Mouse (Mus musculus) cerebellum, adult 8-10 months (tissue): ENCODE measurements at regions not wholly inside any gene's neighbourhood (a gene's known extent, or its start where the extent isn't known, plus 50 kb on each side); places are given as distances from the start of the nearest gene placed in this dataset.
A peak's percentile ranks its signal among the peaks of the same experiment; 100 is the strongest.

Experiments
- DNase-seq: peaks from one replicate; pipeline ENCODE4 v3.0.0; 2022

DNA sequence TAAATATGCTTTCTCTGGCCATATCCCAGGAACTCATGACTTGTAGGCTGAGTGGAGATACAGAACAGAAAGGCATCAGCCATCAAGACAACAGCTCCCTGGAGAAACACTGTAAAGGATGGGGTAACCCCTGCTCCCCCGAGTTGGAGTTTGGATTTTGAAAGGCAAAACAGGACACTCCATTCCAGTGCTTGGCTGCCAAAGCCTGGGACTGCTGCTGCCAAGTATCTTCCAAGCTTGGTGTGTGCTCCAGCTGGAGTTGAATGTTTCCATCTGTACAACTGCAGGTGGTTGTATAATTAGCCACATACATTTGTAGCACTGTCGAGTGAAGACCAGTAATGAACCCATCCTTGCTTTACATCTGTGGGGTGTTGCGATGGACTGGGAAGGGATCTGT lies 62.1 kb downstream of the 4933412E24Rik start:
- peak; percentile 6 for DNase-seq

DNA sequence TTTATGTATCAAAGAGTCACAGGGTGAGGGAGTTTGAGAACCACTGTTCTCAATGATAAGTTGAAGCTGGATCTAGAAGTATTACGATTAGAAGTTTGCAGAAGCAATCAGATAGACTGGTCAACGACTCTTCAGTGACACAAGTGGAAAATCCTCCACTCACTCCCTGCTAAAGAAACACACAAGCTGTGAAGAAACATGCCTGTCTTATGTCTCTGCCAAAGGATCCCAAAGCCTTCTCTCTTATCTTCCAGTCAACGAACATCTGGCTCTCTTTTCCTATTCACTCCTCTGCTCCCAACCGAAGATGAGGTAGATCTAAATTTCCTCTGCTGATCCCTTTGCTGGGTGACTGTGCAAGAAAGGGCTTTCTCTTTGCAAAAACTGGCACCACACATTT lies 62.6 kb downstream of the 4933412E24Rik start:
- DNase-seq = no peak

DNA sequence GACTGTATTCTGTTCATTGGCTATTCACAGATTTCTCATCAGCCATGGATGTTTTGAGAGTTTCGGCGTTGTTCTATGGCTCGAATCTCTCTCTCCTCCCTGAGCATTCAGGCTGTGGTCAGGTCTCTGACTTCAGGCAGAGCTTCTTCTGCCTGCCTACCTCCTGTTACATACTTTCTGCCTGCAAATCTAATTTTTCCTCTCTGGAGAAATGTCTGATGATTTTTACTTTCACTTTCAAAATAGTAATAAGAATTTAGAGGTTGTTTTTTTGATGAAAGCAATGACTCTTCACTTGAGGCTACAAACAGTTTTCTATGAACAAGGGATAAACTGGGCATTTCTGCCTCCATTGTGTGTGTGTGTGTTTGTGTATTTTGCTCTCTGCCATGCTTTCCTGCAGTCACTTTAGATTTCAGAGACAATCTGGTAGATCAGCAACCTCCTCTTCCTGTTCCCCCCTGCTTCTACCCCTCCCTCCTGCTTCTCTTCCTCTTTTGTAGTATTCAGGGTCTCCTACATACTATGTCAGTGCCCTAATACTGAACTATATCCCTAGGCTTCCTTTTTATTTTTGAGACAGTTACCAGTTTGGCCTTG lies 65.7 kb downstream of the 4933412E24Rik start:
- DNase-seq = no peak

DNA sequence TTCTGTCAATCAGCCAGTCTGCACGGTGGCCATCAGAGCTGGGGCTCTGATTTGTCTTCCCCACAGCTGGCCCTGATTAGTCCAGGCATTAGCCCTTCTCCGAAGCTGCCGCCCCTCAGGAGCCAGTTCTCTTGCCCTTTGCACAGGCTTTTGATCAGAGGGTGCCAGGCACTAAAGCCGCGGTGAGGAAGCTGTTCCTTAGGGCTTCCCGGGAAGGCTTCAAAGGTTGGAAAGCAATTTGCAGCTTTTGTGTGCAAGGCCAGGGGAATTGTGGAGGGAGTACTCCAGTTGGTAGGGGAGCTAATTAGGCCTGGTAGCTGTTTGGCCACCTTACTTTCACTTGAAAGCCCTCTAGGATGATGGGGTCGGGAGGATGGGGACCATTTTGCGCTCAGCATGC lies 71.2 kb downstream of the 4933412E24Rik start:
- DNase-seq = no peak

DNA sequence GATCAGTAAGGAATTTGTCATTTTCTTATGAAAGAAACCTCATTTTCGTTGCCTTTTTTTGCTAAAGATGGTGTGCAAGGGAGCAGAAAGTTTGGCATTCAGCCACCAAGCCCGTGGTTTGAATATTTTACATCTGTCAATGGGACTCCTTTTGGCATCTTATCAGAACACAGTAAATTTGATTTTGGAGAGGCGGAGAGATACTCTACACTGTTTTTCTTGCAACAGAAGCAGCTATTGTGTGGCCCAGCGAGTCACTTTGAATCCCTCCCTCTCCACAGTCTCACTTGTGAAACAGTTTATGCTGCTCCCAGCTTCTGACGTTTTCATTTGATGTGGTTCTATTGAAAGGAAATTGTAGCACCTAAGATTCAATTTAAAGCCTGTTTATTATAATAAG lies 79.9 kb downstream of the 4933412E24Rik start:
- DNase-seq = no peak

DNA sequence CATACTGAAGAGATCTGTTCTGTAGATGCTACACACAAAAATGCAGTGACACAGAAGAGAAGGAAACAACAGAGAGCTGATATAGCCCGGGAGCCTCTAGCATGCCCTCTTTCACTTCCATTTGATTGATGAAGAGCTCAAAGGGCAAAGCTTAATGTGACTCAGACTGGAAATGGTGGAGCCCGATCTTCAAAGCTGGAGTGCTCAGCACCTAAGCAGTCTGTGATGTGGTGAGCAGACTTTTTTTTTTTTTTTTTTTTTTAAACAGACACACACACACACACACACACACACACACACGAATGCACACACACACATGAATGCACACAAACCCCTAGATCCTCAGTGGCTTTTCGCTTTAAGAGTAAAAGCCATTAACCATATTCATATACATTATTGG lies 102.6 kb downstream of the 4933412E24Rik start:
- DNase-seq = no peak

DNA sequence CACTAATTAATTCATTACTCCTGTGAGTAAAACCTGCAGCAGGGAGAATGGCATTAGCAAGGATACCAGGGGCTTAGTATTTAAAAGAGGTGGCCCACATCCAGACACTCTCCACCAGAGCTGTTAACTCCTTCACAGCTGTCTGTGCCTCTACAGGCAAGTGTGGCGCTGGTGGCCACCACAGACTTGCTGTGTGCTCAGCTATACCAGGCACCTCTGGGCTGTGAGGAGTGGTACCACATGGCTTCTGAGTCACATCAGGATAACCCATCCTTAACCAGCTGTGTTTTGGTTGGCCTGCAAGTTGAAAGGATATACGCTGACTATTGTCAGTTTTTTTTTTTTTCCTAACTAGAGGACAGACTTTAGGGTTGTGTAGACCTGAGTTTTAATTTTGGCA lies 108.1 kb downstream of the 4933412E24Rik start:
- DNase-seq = no peak

DNA sequence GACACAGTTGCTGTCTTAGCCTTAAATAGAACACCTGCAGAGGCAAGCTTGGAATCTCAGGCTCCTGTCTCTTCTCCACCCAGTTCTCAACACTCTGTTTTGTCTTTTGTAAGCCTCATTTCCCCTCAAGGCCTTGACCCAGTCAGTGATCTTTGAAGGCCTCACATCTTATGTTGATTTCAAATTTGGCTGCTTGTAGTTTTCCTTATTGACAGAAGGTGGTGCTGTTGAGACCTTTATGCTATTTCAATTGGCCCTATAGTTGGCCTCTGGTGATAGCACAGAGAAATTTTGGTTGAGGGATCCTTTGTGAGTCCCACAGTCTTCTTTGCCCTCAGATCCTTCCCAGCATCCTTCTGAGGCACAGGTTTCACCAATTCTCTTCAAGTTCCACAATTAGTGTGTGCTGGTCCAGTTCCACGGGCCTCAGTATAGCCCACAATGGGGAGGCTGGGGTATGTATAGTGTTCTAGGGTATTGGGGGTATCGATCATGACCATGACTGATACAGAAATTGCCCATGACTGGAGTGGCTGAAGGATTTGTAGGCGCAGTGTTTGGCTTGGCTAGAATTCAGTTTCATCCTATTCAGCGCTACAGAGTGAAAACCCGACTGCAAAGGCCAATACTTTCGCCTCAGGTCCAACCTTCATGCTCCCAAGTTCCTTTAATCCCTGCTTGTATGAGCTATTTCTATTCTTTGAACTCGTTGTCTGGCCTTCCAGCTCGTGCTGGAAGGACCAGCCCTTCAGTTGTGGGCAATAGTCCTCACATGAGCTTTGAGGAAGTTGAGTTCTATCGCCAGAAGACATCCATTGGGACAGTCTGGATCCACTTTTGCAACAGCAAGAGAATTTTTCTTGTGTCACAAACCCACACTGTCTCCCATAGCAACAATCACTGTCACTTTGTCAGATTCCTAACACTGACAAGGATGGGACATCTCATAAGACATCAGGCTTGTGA lies 110.3 kb downstream of the 4933412E24Rik start:
- DNase-seq = no peak

DNA sequence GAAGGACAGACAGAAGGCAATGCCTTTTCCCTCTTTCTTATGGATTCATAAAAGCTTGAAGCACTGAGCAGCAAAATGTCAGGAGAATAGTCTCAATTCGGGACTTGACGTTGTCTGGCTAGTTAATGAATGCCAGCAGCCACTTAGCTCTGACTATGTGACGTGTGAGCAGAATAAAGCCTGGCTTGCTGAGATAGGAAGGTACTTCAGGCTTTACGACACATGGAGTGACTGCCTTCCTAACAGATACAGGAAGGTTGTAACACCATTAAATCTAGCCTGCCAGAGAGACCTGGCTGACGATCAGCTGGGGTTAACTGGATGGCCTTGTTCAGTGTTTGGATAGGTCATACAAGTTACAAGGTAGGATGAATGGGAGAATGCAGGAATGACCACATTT lies 111.7 kb downstream of the 4933412E24Rik start:
- DNase-seq = no peak

DNA sequence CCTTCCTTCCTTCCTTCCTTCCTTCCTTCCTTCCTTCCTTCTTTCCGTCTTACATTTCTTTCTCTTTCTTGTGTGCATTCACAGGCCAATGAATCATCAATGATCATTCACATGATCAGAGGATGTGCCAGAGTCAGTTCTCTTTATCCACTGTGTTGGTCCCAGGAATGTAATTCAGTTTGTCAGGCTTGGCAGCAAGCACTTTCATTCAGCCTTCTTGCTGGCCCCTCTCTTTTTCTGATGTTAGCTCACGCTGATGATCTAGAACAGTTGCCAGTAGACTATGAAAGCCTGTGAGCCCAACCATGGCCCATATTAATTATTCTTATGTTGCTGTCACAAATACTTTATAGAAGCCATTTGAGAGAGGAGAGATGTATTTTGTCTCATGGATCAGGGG lies 127.4 kb downstream of the 4933412E24Rik start:
- DNase-seq = no peak

DNA sequence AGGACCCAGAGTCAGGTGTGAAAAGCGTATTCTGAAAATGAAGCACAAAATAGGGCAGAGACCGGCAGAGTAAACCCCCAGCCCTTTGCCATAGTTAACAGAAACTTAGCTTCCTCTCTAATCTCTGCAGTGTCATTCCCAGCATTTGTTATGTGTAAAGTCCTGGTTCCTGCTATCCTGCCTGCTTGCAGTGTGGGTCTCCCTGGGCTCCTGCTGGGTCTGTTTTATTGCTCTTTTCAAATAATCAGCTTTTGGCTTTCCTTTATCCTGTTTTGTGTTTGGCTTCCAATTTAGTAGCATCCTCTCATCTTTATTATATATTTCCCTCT lies 128.3 kb downstream of the 4933412E24Rik start:
- DNase-seq = no peak

DNA sequence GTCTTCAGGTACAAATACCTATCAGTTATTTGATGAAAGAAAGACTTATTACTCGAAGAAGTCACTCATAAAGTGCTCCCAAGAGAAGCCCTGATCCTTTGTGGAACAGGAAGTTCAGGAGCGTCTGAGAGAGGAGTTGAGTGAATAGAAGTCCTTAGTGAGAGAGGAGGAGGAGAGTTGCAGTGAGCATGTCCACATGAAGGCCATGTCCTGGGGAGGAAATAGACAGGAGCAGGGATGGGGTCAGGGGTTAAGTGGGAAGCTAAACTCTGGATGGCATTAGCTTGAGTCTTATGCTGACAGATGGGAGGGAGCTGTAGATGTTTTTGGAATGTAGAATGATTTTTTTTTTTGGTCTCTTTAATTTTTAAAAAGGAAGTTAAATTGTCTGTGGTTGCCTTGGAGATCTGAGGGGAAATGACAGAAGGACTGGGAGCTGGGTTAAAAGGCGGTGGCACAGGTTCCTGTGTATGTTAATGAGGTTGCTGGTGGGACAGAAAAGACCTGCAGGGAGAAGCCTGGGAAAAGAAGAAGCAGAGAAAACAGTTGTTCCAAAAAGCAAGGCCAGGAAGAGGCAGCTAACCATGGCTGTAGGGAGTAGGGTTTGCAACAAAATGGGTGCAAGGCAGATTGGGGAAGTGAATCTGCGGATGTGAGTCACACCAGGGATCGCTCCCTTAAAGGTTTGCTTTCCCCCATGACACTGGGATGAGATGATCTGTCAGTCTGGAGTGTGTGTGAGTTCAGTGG lies 128.9 kb downstream of the 4933412E24Rik start:
- DNase-seq = no peak

DNA sequence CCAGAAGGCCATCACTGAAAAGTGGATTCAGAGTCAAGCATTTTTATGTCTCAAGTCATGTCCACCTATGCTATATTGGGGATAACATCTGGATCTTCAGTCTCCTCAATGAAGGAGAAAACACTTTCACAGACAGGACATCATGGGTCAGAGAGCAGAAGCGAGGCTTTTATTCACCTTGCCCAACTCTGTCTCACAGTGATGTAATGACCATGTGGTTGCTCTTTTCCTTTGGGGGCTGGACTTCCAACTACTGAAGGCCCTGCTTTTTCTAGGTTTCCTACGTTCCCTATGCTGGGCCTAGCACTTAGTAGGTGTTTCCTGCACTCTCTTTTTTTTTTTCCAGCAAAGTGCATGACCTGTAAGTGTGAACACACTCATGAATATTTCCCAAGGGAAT lies 130.4 kb downstream of the 4933412E24Rik start:
- no peak for DNase-seq

DNA sequence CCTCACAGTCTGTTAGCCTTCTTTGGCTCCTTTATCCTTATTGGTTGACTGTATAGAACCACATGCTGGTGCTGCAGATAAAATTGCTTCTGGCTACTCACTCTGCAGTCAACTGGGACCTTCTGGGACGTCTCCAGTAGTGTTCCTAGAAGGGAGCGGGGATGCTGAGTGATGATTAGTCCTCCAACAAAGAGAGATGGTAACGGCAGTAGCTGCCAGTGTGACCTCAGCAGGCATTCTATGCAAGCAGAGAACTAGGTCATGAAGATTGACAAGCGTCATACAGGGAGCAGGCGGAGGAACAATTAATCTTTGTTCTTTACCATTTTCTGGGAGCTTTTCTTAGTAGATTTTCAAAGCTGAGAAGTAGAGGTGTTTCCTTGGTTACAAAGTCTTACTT lies 134.0 kb downstream of the 4933412E24Rik start:
- DNase-seq = no peak

DNA sequence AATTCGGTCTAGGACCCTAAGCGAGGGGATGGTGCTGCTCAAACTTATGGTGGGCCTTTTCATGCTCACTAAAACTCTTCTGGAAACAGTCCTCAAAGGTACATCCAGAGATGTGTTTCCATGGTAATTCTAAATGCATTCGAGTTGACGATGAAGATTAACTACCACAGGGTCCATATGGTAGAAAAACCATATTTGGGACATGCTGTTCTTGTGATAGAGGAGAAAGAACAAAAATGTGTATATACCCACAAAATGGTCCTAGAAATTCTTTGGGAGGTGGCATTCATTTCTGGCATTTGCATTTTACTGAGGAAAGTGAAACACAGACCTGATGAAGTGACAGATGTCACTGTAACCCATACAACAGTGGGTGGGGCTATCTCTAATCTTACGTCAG lies 136.0 kb downstream of the 4933412E24Rik start:
- no peak for DNase-seq

DNA sequence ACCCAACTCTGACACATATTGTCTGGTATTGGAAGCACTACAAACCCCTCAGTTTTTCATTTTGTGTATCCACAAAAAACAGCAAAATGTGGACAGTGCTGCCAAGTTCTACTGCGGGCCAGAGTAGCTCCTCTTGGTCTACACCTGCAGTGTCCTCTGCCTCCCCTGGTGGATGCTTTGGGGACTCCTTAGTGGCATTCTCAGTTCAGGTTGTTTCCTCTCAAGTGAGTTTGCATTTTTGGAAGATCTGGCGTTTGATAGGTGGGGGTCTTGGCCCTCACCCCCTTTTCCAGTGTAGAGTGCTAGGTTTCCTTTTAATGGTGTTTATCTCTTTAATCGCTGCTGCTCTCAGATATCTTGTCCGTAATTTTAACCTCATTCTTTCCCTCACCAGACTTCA lies 137.1 kb downstream of the 4933412E24Rik start:
- no peak for DNase-seq

DNA sequence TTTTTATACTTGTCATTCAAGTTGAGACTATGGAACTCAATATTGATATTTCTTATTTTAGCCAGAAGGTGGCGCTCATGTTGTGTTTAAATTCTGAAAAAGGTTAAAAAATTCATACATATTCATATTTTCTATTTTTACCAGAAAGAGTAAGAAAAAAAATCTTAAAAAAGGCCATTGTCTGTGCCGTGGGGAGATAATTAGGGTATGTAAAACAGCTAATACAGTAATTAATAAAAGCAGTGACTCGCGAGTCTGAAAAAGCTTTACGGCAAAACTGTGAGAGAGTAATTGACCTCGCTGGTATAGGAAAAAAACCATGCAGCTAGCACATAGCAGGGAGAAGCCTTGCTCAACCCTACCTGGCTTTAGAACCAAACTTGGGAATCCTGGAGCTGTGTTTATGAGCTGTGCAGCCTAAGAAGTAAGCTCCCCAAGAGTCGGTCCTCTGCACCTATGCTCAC lies 140.1 kb downstream of the 4933412E24Rik start:
- no peak for DNase-seq

DNA sequence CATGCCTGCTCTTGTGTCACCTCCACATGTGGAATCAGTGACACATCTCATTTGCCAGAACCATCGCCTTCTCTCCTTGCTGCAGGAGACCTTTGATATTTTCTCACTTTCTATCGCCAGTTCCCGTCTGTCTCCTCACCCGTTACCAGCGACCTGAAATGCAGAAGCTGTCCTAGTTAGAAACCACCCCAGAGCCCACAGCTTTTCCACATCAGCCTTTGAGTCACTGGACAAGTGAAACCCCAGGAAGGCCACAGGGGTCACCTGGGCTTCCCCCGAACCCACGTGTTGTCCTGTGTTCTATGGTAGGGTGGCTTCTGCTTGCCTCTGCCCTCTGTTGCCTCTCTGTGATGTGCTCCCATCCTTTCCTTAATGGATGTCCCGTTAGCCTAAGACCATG lies 149.7 kb downstream of the 4933412E24Rik start:
- no peak for DNase-seq

DNA sequence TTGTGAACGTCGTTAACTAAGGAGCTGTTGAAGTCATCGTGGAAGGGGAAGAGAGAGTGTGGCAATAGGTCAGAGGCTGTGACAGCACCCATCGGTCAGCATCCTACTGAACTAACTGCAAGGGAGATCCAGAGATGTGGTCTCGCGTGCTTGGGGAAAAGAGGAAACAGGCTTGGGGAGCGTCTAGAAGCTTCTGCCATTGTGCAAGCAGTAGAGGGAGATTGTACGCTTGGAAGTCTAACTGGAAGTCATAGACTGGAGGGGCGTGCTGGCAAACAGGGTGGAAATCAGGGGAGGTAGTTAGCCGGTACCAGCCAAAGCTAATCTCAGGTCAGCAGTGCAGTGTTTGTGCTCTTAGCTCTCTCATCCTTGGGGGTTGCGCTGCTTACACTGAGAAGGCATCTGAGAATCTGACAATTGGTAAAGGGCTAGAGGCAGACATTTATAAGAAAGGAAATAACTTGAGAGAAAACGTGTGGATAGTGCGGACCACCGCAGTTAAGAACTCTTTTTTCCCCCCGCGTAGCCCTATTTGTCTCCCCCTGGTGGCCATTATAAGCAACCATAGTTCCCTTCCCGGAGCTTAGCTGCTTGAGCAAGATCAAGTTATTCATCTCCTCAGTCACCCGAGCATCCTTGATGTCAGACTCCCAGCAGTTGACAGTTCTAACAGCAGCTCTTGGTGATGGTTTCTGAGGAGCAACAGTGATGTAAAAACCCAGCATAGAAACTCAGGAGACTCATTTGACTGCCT lies 151.5 kb downstream of the 4933412E24Rik start:
- no peak for DNase-seq

DNA sequence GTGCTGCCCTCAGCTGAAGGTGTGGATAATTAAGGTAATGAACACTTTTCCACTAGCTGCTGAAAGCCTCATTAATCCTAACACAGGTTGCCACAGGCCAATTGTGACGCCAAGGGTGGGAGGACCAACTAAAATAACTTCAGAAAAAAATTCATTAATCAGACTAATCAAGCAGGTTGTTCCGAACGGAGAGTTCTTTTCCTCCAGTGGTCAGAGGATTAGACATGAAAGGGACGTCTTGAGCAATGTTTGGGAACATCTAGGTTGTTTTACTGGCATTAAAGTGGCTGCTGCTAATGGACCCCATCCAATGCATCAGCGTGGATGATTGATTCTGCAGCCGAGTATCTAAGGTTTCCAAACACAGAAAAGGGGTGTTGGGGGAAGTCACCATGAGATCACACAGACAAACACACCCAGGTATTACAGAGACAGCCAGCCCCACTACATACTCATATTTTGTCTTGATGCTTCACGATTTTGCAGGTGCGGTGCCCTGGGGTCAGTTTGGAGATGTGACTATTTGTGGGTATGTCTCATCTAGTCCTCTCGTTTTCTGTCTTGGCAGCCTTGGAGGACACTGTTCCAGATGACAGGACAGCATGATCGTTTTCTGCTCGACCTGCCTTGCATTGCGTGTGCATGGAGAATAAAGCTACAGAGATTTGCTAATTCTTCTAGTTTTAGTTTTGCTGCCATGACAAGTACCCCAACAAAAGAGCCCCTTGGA lies 164.0 kb downstream of the 4933412E24Rik start:
- no peak for DNase-seq

DNA sequence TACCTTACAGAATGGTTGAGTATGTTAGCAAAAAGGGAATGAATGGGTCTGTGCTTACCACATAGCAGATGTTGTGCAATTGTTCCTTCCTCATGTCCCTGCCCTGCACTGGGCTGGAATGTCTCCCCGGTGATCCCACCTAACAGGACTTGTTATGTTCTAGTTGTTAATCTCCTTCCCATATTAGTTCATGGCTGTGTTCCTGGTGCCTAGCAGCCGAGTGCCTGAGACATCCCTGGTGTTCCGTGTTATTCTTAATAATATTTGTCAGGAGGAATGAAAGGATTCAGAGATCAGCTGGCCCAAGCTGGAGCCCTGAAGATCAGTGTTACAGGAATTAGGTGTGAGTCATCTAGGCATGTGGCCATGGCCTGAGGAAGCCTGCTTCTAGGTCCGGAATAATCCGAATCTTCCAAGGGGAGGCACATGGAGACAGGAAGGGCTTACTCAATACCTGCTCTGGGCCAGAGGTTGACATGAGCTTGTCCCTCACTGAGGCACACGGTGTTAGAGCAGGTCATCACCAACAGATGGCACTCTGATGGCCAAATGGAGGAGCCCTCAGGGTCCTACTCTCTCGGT lies 171.2 kb downstream of the 4933412E24Rik start:
- DNase-seq = no peak

DNA sequence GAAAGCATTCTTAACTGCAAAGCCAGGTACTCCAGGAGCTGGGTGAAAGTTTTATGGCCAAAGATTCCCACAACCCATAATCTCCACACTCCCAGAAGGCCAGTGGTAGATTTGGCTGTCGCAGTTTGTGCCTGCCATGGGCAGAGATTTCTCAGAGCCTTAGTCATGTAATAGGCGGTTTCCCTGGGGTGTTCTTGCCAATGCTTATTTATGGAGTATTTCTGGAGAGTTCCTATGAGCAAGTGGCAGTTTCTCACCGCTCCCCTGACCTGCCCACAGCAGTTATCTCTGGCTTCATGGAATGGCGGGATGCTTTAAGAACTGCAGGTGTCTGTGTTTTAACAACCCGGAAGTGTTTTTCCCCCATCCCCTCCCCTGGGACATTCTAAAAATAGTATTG lies 179.8 kb downstream of the 4933412E24Rik start:
- no peak for DNase-seq
